Mouse (Mus musculus) lung, postnatal 4 days (tissue): ENCODE measurements around the gene Slc30a10.

Experiments
- DNase-seq, 2 experiments: peaks; one replicate each; pipeline ENCODE4 v3.0.0; 2021

Slc30a10 gene

GRCm38 (mm10) chr1:185454575-185454954 lies at the start of gene Slc30a10:
Slc30a10 (plus strand) TSS chr1:185454848.
- peak; percentile 7 to 28 for DNase-seq

- DNase-seq, result no peak
Measured at GRCm38 (mm10) chr1:185405921-185406320, 48.7 kb upstream of the Slc30a10 start.

GRCm38 (mm10) chr1:185409831-185410230 lies 44.8 kb upstream of the Slc30a10 start:
- no peak for DNase-seq

- no peak for DNase-seq
Measured at GRCm38 (mm10) chr1:185418011-185418410, 36.6 kb upstream of the Slc30a10 start.

GRCm38 (mm10) chr1:185419805-185420204 lies 34.8 kb upstream of the Slc30a10 start:
- DNase-seq, result no peak

- no peak for DNase-seq
Measured at GRCm38 (mm10) chr1:185420776-185421175, 33.9 kb upstream of the Slc30a10 start.

GRCm38 (mm10) chr1:185426583-185426982 lies 28.1 kb upstream of the Slc30a10 start:
- DNase-seq, result no peak

- DNase-seq, result no peak
Measured at GRCm38 (mm10) chr1:185430488-185430887, 24.2 kb upstream of the Slc30a10 start.

- DNase-seq, result no peak
Measured at GRCm38 (mm10) chr1:185431245-185431997, 23.2 kb upstream of the Slc30a10 start.

GRCm38 (mm10) chr1:185431998-185432317 lies 22.7 kb upstream of the Slc30a10 start:
- no peak for DNase-seq

- DNase-seq, result no peak
Measured at GRCm38 (mm10) chr1:185433112-185433511, 21.5 kb upstream of the Slc30a10 start.

GRCm38 (mm10) chr1:185438841-185439580 lies 15.6 kb upstream of the Slc30a10 start:
- peak in 1 of 2 experiments; percentile 29 for DNase-seq

GRCm38 (mm10) chr1:185441703-185442472 lies 12.8 kb upstream of the Slc30a10 start:
- no peak for DNase-seq

GRCm38 (mm10) chr1:185448936-185449335 lies 5.7 kb upstream of the Slc30a10 start:
- no peak for DNase-seq

GRCm38 (mm10) chr1:185449727-185450126 lies 4.9 kb upstream of the Slc30a10 start:
- no peak for DNase-seq

GRCm38 (mm10) chr1:185451077-185451476 lies 3.6 kb upstream of the Slc30a10 start:
- DNase-seq, result no peak

- no peak for DNase-seq
Measured at GRCm38 (mm10) chr1:185451495-185451894, 3.2 kb upstream of the Slc30a10 start.

GRCm38 (mm10) chr1:185452461-185452860 lies 2.2 kb upstream of the Slc30a10 start:
- no peak for DNase-seq

- no peak for DNase-seq
Measured at GRCm38 (mm10) chr1:185454144-185454543, 504 bp upstream of the Slc30a10 start.

- peak in 1 of 2 experiments; percentile 26 for DNase-seq
Measured at GRCm38 (mm10) chr1:185454955-185455701, 480 bp downstream of the Slc30a10 start.

GRCm38 (mm10) chr1:185456327-185456726 lies 1.7 kb downstream of the Slc30a10 start:
- DNase-seq, result no peak

- no peak for DNase-seq
Measured at GRCm38 (mm10) chr1:185460096-185460495, 5.4 kb downstream of the Slc30a10 start.

- no peak for DNase-seq
Measured at GRCm38 (mm10) chr1:185462889-185463288, 8.2 kb downstream of the Slc30a10 start.
